Mouse (Mus musculus) kidney, postnatal 36 days (tissue): ENCODE data around the gene Ier3.

Source experiments
- DNase-seq, 2 experiments: peaks; one replicate each; pipeline ENCODE4 v3.0.0; 2021 to 2022; ENCODE audit warnings: mixed read lengths in 2 of 2

Ier3 gene

DNA sequence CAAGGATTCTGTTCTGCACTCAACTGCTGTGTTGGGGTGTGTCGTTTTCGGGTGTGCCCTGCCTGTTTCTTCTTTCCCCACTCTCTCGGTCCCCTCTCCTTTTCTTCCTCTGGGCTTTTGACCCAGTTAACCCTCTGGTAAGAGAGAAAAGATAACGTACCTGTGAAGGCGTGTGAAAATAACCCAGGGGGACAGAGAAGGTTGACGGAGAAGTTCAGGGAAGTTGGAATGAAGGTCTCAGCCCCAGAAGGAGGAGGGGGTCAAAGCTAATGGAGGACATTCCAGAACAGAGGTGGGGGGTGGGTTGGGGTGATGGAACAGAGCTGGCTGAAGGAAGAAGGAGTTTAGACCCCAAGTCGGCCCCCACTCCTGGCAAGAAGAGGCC lies 47.5 kb downstream of the Ier3 start:
- no peak for DNase-seq

DNA sequence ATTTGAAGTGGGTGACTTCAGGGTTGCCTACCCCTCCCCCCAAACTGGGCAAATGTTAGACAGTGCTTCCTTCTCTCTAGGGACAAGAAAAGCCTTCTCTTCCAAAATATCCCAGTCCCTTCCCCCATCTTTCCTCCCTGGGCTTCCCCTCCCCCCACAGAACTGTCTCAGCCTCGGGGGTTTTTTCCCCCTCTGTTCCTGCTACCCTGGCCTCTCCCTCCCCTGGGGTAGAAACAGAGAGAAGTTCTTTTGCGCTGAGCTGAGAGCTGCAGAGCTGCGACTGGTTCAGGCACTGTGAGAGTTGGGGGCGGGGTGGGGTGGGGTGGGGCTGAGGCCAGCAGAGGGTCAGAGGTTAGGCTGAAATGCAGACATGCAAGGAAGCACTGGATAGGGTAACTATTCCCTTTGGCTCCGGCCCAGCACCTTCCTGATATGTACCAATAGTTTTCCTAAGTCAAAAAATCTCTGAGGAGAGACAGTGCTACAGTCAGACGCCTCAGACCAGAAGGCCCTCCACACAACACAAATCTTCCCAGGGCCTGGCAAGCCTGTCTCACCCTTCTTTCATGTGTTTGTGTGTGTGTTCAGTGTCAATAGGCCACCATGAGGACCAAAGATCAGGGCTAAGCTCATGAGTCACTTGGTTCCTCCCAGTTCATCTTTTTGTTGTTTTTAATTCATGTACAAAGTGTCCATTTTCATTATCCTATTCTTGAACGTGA lies 48.0 kb downstream of the Ier3 start:
- peak; percentile 59 to 67 for DNase-seq

GRCm38 (mm10) chr17:35870151-35870883 lies 48.8 kb downstream of the Ier3 start:
- DNase-seq: peak; percentile 74 to 83

- DNase-seq: peak in 1 of 2 experiments; percentile 45
Observed at GRCm38 (mm10) chr17:35870884-35871696, 49.6 kb downstream of the Ier3 start.
